Mouse (Mus musculus) midbrain, embryonic 11.5 days (tissue): ENCODE results near the gene Ccdc155. TPM values are rescaled to one million over a fixed set of nuclear protein-coding genes. Genes with fewer than 3 reads are reported as not detected.
"Not testable (repeated sequence)": the region's sequence is repeated elsewhere in the genome, so short reads cannot be mapped to it uniquely, and the experiment has no call there.

Source experiments
- ATAC-seq: fragments of 200-750 bp; cut with Nextera tagmentation; 2 replicates; pipeline ENCODE4 v1.8.0; 2017; ENCODE audit warnings: moderate TSS enrichment, moderate library complexity; ENCODE audit not compliant: low FRiP score
- DNase-seq: peaks from one replicate; pipeline ENCODE4 v3.0.0; 2015; ENCODE audit warnings: low spot score; ENCODE audit errors: missing footprints
- H3K27ac ChIP-seq: fragments of 300-500 bp; sonication (generic); 2 replicates; pipeline ENCODE4 v1.5.1; 2014; ENCODE audit warnings: low read depth, low read length
- H3K27me3 ChIP-seq: fragments of 300-500 bp; sonication (generic); 2 replicates; pipeline ENCODE4 v1.6.1; 2014; ENCODE audit warnings: mild to moderate bottlenecking, low read length, moderate library complexity, mixed read lengths; ENCODE audit not compliant: control insufficient read depth, insufficient read depth
- H3K36me3 ChIP-seq: fragments of 300-500 bp; sonication (generic); 2 replicates; pipeline ENCODE4 v1.6.1; 2014; ENCODE audit warnings: mild to moderate bottlenecking, low read length, moderate library complexity, mixed read lengths; ENCODE audit not compliant: control insufficient read depth, insufficient read depth
- H3K4me1 ChIP-seq: fragments of 300-500 bp; sonication (generic); 2 replicates; pipeline ENCODE4 v1.6.1; 2014; ENCODE audit warnings: low read length; ENCODE audit not compliant: control insufficient read depth, insufficient read depth
- H3K4me2 ChIP-seq: fragments of 300-500 bp; sonication (generic); 2 replicates; pipeline ENCODE4 v1.6.1; 2014; ENCODE audit warnings: mild to moderate bottlenecking, moderate library complexity
- H3K4me3 ChIP-seq: fragments of 300-500 bp; sonication (generic); 2 replicates; pipeline ENCODE4 v1.5.1; 2014; ENCODE audit warnings: low read depth, low read length
- H3K9ac ChIP-seq: fragments of 300-500 bp; sonication (generic); 2 replicates; pipeline ENCODE4 v1.6.1; 2014; ENCODE audit warnings: low read length
- H3K9me3 ChIP-seq: fragments of 300-500 bp; sonication (generic); 2 replicates; pipeline ENCODE4 v1.6.1; 2016; ENCODE audit warnings: low read length; ENCODE audit not compliant: control insufficient read depth
- WGBS: fragments of 180-500 bp; shearing (Covaris S2); extraction: QIAGEN DNeasy Blood & Tissue Kit; methylation state at CpG from one replicate; pipeline ENCODE4 v1.1.7; 2014; 5-methylcytosine and 5-hydroxymethylcytosine counted together
- polyA plus RNA-seq: library from polyadenylated mRNA; unstranded; fragments of >200 nt; fragmentation: Nextera tagmentation; extraction: Ambion mirVana; gene quantifications from 2 replicates; pipeline ENCODE4 v1.2.1, GENCODE M21; 2014

Gene Ccdc155
- polyA plus RNA-seq, 1 experiment from 2014 or later: 0.86 TPM

DNA sequence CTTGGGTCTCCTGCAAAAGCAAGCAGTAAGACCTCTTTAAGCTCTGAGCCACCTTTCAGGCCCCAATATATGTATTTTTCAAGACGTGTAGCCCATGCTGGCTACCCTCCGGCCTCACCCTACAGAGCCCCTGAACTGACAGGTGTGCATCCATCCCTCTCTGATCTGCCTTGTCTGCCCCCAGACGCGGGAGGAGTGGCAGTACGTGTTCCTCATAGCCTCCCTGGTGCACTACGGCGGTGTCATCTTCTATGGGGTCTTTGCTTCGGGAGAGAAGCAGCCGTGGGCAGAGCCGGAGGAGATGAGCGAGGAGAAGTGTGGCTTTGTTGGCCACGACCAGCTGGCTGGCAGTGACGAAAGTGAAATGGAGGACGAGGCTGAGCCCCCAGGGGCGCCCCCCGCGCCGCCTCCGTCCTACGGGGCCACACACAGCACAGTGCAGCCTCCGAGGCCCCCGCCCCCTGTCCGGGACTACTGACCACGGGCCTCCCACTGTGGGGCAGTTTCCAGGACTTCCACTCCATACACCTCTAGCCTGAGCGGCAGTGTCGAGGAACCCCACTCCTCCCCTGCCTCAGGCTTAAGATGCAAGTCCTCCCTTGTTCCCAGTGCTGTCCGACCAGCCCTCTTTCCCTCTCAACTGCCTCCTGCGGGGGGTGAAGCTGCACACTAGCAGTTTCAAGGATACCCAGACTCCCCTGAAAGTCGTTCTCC is 30.0 kb downstream of the Ccdc155 start:
- Histone ChIP-seq H3K4me3 (no peak overlapping the region), H3K9ac (no peak overlapping the region), H3K27me3 (peaks cover 60% of the 10 kb centered on the region), H3K4me1 (peaks cover 7% of the 10 kb centered on the region), H3K27ac (no peak overlapping the region), H3K4me2 (peak overlapping the region; percentile 23; the same call in 1 of the 2 replicates), H3K36me3 (no peaks in the 10 kb centered on the region), H3K9me3 (peaks cover 6% of the 10 kb centered on the region; the same call in 1 of the 2 replicates)
- ATAC-seq: no peak; the same call in 1 of the 2 replicates
- 3% methylated on average over 29 of the region's 29 CpGs for WGBS
- DNase-seq: peak; percentile 91

DNA sequence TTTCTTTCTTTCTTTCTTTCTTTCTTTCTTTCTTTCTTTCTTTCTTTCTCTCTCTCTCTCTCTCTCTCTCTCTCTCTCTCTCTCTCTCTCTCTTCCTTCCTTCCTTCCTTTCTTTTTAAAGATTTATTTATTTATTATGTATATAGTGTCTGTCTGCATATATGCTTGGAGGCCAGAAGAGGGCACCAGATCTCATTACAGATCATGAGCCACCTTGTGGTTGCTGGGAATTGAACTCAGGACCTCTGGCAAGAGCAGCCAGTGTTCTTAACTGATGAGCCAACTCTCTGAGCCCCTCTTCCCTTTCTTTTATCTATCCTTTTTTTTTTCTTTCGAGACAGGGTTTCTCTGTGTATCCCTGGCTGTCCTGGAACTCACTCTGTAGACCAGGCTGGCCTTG is 30.9 kb downstream of the Ccdc155 start:
- not testable (repeated sequence) for ATAC-seq
- WGBS: 45% methylated on average over 1 of the region's 1 CpGs

DNA sequence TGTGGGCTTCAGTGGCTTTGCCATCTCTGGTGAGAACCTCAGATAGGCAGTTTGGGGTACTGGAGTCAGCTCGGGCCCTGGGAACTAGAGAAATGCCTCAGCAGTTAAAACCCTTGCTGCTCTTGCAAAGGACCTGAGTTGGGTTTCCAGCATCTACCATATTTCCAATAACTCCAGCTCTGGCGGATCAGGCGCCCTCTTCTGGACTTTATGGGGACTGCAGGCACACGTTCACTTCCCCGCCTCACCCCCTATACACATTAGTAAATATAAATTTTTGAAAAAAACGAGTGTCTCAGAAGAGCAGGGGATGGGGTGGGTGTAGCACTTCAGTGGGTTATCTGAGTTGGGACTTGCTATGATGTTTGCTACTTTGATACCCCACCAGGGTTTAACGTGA is 31.7 kb downstream of the Ccdc155 start:
- Histone ChIP-seq H3K27me3 (peaks cover 59% of the 10 kb centered on the region), H3K4me1 (peaks cover 7% of the 10 kb centered on the region), H3K4me3 (no peak overlapping the region), H3K9me3 (peaks cover 8% of the 10 kb centered on the region; the same call in 1 of the 2 replicates), H3K9ac (no peak overlapping the region), H3K27ac (no peak overlapping the region), H3K4me2 (no peak overlapping the region), H3K36me3 (no peaks in the 10 kb centered on the region)
- DNase-seq (no peak), ATAC-seq (no peak)
- WGBS: 61% methylated on average over 7 of the region's 7 CpGs

More for the DNA sequence above, 30.9 kb downstream of the Ccdc155 start:
- H3K36me3 ChIP-seq, H3K4me2 ChIP-seq, H3K27ac ChIP-seq, DNase-seq, H3K4me3 ChIP-seq, H3K4me1 ChIP-seq, H3K9me3 ChIP-seq, H3K9ac ChIP-seq: not testable (repeated sequence)
- H3K27me3 ChIP-seq: peaks cover 59% of the 10 kb centered on the region

DNA sequence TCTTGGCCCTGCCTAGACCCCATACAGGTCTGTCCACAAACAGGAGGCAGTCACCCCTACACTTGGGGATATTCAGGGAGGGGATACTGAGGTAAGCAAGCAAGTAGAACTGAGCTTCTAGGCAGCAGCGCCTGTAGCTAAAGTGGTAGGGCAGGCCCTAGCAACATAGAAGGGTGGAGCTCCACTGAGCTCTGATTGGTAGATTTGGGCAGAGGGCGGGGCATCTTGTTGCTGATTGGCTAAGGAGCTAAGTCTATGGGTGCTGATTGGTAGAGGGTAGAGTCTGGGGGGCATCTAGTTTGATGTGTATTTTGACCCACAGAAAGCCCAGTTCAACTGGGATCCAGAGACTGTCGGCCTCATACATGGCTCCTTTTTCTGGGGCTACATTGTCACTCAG is 35.2 kb downstream of the Ccdc155 start:
- no peak for DNase-seq
- WGBS: 91% methylated on average over 3 of the region's 3 CpGs
- Histone ChIP-seq H3K4me3 (no peak overlapping the region), H3K4me2 (no peak overlapping the region), H3K4me1 (no peaks in the 10 kb centered on the region; the same call in none of the 2 replicates), H3K27ac (no peak overlapping the region), H3K9ac (no peak overlapping the region), H3K9me3 (peaks cover 8% of the 10 kb centered on the region; the same call in 1 of the 2 replicates), H3K27me3 (peaks cover 58% of the 10 kb centered on the region), H3K36me3 (no peaks in the 10 kb centered on the region)
- ATAC-seq: no peak

DNA sequence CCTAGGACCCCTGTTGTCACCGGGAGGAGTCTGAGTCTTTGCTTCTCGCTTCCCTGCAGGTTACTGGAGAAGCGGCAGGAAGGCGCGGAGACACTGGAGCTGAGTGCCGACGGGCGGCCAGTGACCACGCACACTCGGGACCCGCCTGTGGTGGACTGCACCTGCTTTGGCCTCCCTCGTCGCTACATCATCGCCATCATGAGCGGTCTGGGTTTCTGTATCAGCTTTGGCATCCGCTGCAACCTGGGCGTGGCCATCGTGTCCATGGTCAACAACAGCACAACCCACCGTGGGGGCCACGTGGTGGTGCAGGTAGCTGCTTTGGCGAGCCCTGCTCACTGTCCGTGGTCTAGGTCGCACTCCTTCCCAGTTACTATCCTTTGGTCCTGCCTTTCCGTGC is 36.0 kb downstream of the Ccdc155 start:
- no peak overlapping the region for H3K4me3 ChIP-seq

DNA sequence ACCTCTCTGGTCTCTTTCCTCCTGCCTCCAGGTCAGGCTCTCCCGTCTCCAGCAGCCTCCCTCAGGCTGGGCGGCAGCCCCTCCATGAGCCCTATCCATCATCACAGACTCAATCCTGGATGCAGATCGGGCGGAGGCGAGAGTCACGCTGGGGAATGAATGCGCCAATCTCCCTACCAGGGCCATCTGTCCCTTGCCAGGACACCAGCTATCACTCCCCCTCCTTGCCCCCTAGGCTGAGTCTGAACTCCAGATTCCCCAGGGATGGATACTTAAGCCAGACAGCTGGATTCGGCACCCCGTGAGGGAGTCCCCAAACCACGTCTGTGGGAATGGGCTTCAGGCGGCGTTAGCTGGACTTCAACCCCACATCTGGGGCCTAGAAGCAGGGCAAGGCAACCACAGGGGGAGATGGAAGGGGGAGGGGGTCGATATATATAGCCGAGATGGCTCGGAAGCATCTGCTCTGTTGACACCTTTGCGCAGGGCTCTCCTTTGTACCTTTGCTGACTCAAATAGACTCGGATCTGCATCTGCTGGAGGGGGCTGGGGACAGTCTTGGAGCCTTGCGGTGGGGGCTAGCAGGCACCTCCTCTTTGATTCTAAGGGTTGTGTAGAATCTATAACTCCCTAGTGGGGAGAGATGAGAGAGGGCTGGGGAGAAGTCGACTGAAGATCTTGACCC is 36.8 kb downstream of the Ccdc155 start:
- H3K27me3 ChIP-seq: peaks cover 68% of the 10 kb centered on the region
- no peak overlapping the region for H3K4me3 ChIP-seq
- no peak overlapping the region for H3K27ac ChIP-seq
- no peaks in the 10 kb centered on the region for H3K36me3 ChIP-seq
- WGBS: 1% methylated on average over 19 of the region's 19 CpGs
- H3K4me2 ChIP-seq: no peak overlapping the region
- peaks cover 8% of the 10 kb centered on the region; the same call in 1 of the 2 replicates for H3K9me3 ChIP-seq
- ATAC-seq: no peak
- DNase-seq: no peak
- peaks cover 5% of the 10 kb centered on the region for H3K4me1 ChIP-seq
- no peak overlapping the region for H3K9ac ChIP-seq

More for the DNA sequence above, 36.0 kb downstream of the Ccdc155 start:
- Histone ChIP-seq H3K4me2 (no peak overlapping the region), H3K36me3 (no peaks in the 10 kb centered on the region), H3K9me3 (peaks cover 8% of the 10 kb centered on the region; the same call in 1 of the 2 replicates), H3K27me3 (peaks cover 61% of the 10 kb centered on the region), H3K27ac (no peak overlapping the region), H3K9ac (no peak overlapping the region), H3K4me1 (peaks cover 5% of the 10 kb centered on the region)
- DNase-seq (no peak), ATAC-seq (no peak)
- WGBS: 3% methylated on average over 24 of the region's 24 CpGs

DNA sequence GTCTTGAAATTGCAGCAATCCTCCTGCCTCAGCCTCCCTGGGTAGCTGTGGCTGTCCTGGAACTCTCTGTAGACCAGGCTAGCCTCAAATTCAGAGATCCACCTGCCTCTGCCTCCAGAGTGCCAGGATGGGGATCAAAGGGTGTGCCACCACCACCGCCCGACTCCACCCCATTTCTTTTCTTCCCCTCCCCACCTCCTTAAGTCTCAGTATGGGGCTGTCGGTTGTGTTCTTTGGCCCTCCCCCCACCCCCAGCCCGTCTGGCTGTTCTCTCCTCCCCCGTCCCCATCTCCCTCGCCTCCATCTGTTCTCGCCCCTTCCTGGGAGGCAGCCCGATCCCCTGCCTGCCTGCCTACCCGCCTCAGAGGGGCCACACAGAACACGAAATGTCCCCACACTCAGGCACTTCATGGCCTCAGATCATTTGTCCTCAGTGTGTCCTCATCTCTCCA is 37.7 kb downstream of the Ccdc155 start:
- Histone ChIP-seq H3K9me3 (peaks cover 8% of the 10 kb centered on the region; the same call in 1 of the 2 replicates), H3K4me3 (no peak overlapping the region), H3K36me3 (no peaks in the 10 kb centered on the region), H3K4me1 (peaks cover 5% of the 10 kb centered on the region), H3K27ac (no peak overlapping the region), H3K27me3 (peaks cover 72% of the 10 kb centered on the region), H3K9ac (no peak overlapping the region), H3K4me2 (no peak overlapping the region)
- 23% methylated on average over 9 of the region's 10 CpGs for WGBS
- no peak for DNase-seq
- ATAC-seq: no peak

DNA sequence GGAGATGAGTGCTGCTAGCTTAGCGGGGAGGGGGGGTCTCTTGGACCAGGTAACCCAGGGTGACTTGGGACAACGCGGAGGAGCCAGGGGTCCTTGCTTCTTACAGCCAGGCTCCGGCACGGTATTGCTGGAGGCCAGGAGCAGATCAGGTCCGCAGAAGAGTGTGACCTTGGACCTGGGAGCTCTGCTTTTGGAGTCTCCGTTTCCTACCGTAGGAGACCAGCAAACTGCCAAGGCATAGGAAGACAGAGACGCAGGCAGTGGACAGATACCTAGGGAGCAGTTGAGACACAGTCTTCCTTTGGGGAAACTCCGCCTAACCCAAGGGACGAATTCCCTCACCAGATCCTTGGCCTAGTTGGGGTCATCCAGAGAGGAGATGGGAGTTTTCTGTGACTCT is 39.0 kb downstream of the Ccdc155 start:
- Histone ChIP-seq H3K27ac (no peak overlapping the region), H3K9me3 (peaks cover 8% of the 10 kb centered on the region; the same call in 1 of the 2 replicates), H3K4me3 (no peak overlapping the region), H3K4me1 (peaks cover 5% of the 10 kb centered on the region), H3K36me3 (no peaks in the 10 kb centered on the region), H3K4me2 (no peak overlapping the region), H3K9ac (no peak overlapping the region), H3K27me3 (peaks cover 70% of the 10 kb centered on the region)
- ATAC-seq: no peak
- 41% methylated on average over 11 of the region's 11 CpGs for WGBS
- DNase-seq: no peak

DNA sequence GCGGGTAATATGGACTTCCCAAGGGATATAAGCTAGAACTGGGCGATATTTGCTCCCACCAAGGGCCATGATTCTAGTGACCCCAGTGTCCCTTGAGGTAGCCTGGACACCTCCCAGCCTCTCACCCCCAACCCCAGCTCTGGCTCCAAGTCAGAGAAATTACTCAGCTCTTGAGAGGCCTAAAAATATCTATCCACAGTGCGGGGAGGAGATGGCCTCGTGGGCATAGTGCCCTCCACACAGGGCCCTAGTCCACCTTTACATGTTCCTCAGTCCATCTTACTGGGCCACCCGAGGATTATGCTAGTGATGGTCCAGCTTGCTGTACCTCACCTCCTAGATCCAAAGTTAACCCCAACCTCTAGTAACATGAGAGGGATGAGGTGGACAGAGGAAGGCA is 39.9 kb downstream of the Ccdc155 start:
- H3K4me1 ChIP-seq: peaks cover 5% of the 10 kb centered on the region
- no peaks in the 10 kb centered on the region for H3K36me3 ChIP-seq
- no peak overlapping the region for H3K27ac ChIP-seq
- no peak for DNase-seq
- peaks cover 3% of the 10 kb centered on the region; the same call in 1 of the 2 replicates for H3K9me3 ChIP-seq
- no peak overlapping the region for H3K4me2 ChIP-seq
- 64% methylated on average over 5 of the region's 5 CpGs for WGBS
- H3K9ac ChIP-seq: no peak overlapping the region
- no peak overlapping the region for H3K4me3 ChIP-seq
- H3K27me3 ChIP-seq: peaks cover 70% of the 10 kb centered on the region
- ATAC-seq: no peak
